Mouse (Mus musculus): Measurements from ENCODE around the gene Tmem143. TPM values are rescaled to one million over a fixed set of nuclear protein-coding genes. Genes with fewer than 3 reads are reported as not detected.

Tmem143 gene
- 50.6 and 52.5 TPM in 2 replicates for polyA plus RNA-seq (2012; rRNA removed)

GRCm38 (mm10) chr7:45896517-45897257 is at the start of gene Tmem143, which contains the start of gene Syngr4:
TSS of gene Tmem143 (plus strand) at chr7:45896941.
TSS of gene Syngr4 (minus strand) at chr7:45896714.
- no peaks in the 10 kb centered on the region for H3K36me3 ChIP-seq (ENCODE audit: control insufficient read depth, insufficient read depth, low read length)
- H3K4me1 ChIP-seq (replicated peaks; ENCODE audit: control insufficient read depth, insufficient read depth, low read length), result peaks cover 17% of the 10 kb centered on the region
- no peak for TF ChIP-seq CTCF (IDR thresholded peaks at IDR 0.05; ENCODE audit: borderline replicate concordance, control insufficient read depth, extremely low read depth, insufficient read depth, low read length, poor library complexity)
- TF ChIP-seq POLR2A (IDR thresholded peaks at IDR 0.05; ENCODE audit: control insufficient read depth, extremely low read depth, insufficient read depth, low read length, poor library complexity), result peak; percentile 90; the same call in 1 of the 2 replicates
- H3K27ac ChIP-seq (ENCODE audit: control insufficient read depth, insufficient read depth, low read length), result peak within 1 kb of the TSS; percentile 65
- DNase-seq, result peak; percentile 93
- under 1% methylated on average over 40 of the region's 40 CpGs for WGBS
- peak within 1 kb of the TSS; percentile 57 for H3K4me3 ChIP-seq (ENCODE audit: control insufficient read depth, insufficient read depth, low read length)
- H3K27me3 ChIP-seq (ENCODE audit: control insufficient read depth, insufficient read depth, low read length), result no peaks in the 10 kb centered on the region

- H3K27ac ChIP-seq (ENCODE audit: control insufficient read depth, insufficient read depth, low read length), result no peak overlapping the region
- H3K4me3 ChIP-seq (ENCODE audit: control insufficient read depth, insufficient read depth, low read length), result no peak overlapping the region
- TF ChIP-seq POLR2A (IDR thresholded peaks at IDR 0.05; ENCODE audit: control insufficient read depth, extremely low read depth, insufficient read depth, low read length, poor library complexity), result no peak
- no peaks in the 10 kb centered on the region; the same call in 1 of the 2 replicates for H3K27me3 ChIP-seq (ENCODE audit: control insufficient read depth, insufficient read depth, low read length)
- no peak for DNase-seq
- H3K4me1 ChIP-seq (replicated peaks; ENCODE audit: control insufficient read depth, insufficient read depth, low read length), result no peaks in the 10 kb centered on the region
- WGBS, result 52% methylated on average over 6 of the region's 6 CpGs
- H3K36me3 ChIP-seq (ENCODE audit: control insufficient read depth, insufficient read depth, low read length), result no peaks in the 10 kb centered on the region
Measured at GRCm38 (mm10) chr7:45848447-45849027, 48.2 kb upstream of the Tmem143 start.

DNA sequence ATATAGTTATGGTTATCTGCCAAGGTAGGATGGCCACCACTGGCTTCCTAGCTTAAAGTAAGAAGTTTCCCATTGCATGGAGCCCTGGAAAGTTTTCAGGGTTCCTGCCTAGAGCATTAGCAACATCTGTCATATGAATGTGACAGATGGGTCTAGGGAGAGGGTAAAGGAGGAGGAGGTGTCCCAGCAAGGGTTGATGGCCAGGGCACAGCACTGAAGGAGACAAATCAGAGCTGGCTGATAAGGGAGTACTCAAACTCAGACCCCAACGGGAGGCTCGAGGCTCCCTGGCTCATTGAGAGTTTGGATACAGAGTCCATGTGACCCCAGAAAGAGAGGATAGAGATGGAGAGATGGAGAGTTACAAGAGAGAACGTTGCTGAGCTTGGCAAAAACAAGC is 46.1 kb upstream of the Tmem143 start:
- WGBS, result 87% methylated on average over 3 of the region's 3 CpGs
- DNase-seq, result no peak

DNA sequence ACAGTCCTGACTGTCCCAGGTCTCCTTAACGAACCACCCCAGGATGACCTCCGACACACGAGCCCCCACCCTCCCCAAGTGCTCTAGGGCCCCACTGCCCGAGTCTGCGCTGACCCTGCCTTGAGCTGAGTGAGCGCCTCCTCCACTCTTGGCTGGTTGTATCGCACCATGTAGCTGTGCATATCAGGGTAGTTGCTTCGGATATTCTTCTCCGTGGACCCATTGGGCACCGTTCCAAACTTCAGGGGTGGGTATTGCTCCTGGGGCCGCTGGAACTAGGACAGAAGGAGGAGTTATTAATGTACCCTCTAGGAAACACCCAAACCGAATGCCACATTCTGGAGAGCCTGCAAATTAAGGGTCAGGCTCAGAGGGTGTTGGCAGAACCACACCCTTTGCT is 43.7 kb upstream of the Tmem143 start:
- Histone ChIP-seq H3K36me3 (ENCODE audit: control insufficient read depth, insufficient read depth, low read length) (no peaks in the 10 kb centered on the region), H3K4me3 (ENCODE audit: control insufficient read depth, insufficient read depth, low read length) (no peak overlapping the region), H3K27me3 (ENCODE audit: control insufficient read depth, insufficient read depth, low read length) (peaks cover 8% of the 10 kb centered on the region; the same call in 1 of the 2 replicates), H3K4me1 (replicated peaks; ENCODE audit: control insufficient read depth, insufficient read depth, low read length) (peaks cover 3% of the 10 kb centered on the region), H3K27ac (ENCODE audit: control insufficient read depth, insufficient read depth, low read length) (no peak overlapping the region)
- DNase-seq, result no peak
- no peak for TF ChIP-seq CTCF (IDR thresholded peaks at IDR 0.05; ENCODE audit: borderline replicate concordance, control insufficient read depth, extremely low read depth, insufficient read depth, low read length, poor library complexity)
- WGBS, result 93% methylated on average over 12 of the region's 12 CpGs

More for the DNA sequence above, 46.1 kb upstream of the Tmem143 start:
- no peaks in the 10 kb centered on the region for H3K36me3 ChIP-seq (ENCODE audit: control insufficient read depth, insufficient read depth, low read length)
- H3K4me1 ChIP-seq (replicated peaks; ENCODE audit: control insufficient read depth, insufficient read depth, low read length), result no peaks in the 10 kb centered on the region
- H3K27ac ChIP-seq (ENCODE audit: control insufficient read depth, insufficient read depth, low read length), result no peak overlapping the region
- no peaks in the 10 kb centered on the region; the same call in 1 of the 2 replicates for H3K27me3 ChIP-seq (ENCODE audit: control insufficient read depth, insufficient read depth, low read length)
- TF ChIP-seq CTCF (IDR thresholded peaks at IDR 0.05; ENCODE audit: borderline replicate concordance, control insufficient read depth, extremely low read depth, insufficient read depth, low read length, poor library complexity), result no peak
- no peak for TF ChIP-seq POLR2A (IDR thresholded peaks at IDR 0.05; ENCODE audit: control insufficient read depth, extremely low read depth, insufficient read depth, low read length, poor library complexity)
- H3K4me3 ChIP-seq (ENCODE audit: control insufficient read depth, insufficient read depth, low read length), result no peak overlapping the region

- peaks cover 8% of the 10 kb centered on the region; the same call in 1 of the 2 replicates for H3K27me3 ChIP-seq (ENCODE audit: control insufficient read depth, insufficient read depth, low read length)
- H3K36me3 ChIP-seq (ENCODE audit: control insufficient read depth, insufficient read depth, low read length), result no peaks in the 10 kb centered on the region
- H3K4me1 ChIP-seq (replicated peaks; ENCODE audit: control insufficient read depth, insufficient read depth, low read length), result peaks cover 3% of the 10 kb centered on the region
- 8% methylated on average over 30 of the region's 30 CpGs for whole genome bisulfite sequencing
- TF ChIP-seq CTCF (IDR thresholded peaks at IDR 0.05; ENCODE audit: borderline replicate concordance, control insufficient read depth, extremely low read depth, insufficient read depth, low read length, poor library complexity), result no peak
- TF ChIP-seq POLR2A (IDR thresholded peaks at IDR 0.05; ENCODE audit: control insufficient read depth, extremely low read depth, insufficient read depth, low read length, poor library complexity), result no peak
- DNase-seq, result no peak
- H3K4me3 ChIP-seq (ENCODE audit: control insufficient read depth, insufficient read depth, low read length), result no peak overlapping the region
- no peak overlapping the region for H3K27ac ChIP-seq (ENCODE audit: control insufficient read depth, insufficient read depth, low read length)
Measured at GRCm38 (mm10) chr7:45856950-45857901, 39.5 kb upstream of the Tmem143 start.

DNA sequence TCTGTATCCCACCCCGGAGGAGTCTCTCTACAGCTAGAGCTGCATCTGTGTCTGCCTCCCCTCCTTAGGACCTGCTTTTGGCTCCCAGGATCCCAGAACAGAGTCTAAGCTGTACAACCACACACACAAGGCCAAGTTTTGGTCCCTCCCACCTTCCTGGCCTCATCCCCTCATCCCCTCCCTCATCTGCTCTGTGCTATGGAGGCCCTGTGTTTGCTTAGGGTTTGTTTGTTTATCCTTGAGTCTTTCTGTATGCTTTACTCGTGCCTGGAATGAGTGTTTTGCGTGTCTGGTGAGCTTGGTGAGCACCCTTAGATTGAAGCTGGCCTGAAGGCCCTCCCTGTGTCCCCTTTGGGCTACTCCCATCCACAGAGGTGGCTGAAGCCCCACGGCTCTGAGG is 37.7 kb upstream of the Tmem143 start:
- 90% methylated on average over 4 of the region's 4 CpGs for WGBS
- Histone ChIP-seq H3K4me3 (ENCODE audit: control insufficient read depth, insufficient read depth, low read length) (no peak overlapping the region), H3K27me3 (ENCODE audit: control insufficient read depth, insufficient read depth, low read length) (peaks cover 8% of the 10 kb centered on the region; the same call in 1 of the 2 replicates), H3K27ac (ENCODE audit: control insufficient read depth, insufficient read depth, low read length) (no peak overlapping the region), H3K4me1 (replicated peaks; ENCODE audit: control insufficient read depth, insufficient read depth, low read length) (peaks cover 3% of the 10 kb centered on the region), H3K36me3 (ENCODE audit: control insufficient read depth, insufficient read depth, low read length) (no peaks in the 10 kb centered on the region)
- DNase-seq, result no peak
- TF ChIP-seq CTCF (IDR thresholded peaks at IDR 0.05; ENCODE audit: borderline replicate concordance, control insufficient read depth, extremely low read depth, insufficient read depth, low read length, poor library complexity), result no peak
- TF ChIP-seq POLR2A (IDR thresholded peaks at IDR 0.05; ENCODE audit: control insufficient read depth, extremely low read depth, insufficient read depth, low read length, poor library complexity), result no peak

Data from thymus, adult 2 months (tissue).